Mouse (Mus musculus) adrenal gland, postnatal 10 days (tissue): Measurements from ENCODE around the gene Smarcd2. TPM values are rescaled to one million over a fixed set of nuclear protein-coding genes. Genes with fewer than 3 reads are reported as not detected.

Experiments used
- DNase-seq: peaks from one replicate; pipeline ENCODE4 v3.0.0; 2021; ENCODE audit warnings: mixed read lengths
- long read RNA-seq, 2 experiments: library from polyadenylated mRNA; stranded (forward); transcript quantifications; one replicate each; pipeline ENCODE4 v2.0.0; 2021
- total RNA-seq, 2 experiments: library from RNA; stranded (reverse); gene quantifications; 2 replicates each; pipeline ENCODE4 v1.2.3; 2021

Gene Smarcd2
- 10 to 100 TPM; 77.9 to 83.2 TPM for total RNA-seq
- long read RNA-seq, experiment 1, transcript Smarcd2-201 (13 exons, 2,747 nt): major isoform, 64 of 102 reads
- long read RNA-seq, experiment 1, partial matches to known transcripts: 19 of 102 reads
- long read RNA-seq, experiment 1, other reads (novel, unspliced or antisense): 15 of 102 reads
- long read RNA-seq, experiment 2, transcript Smarcd2-201 (13 exons, 2,747 nt): major isoform, 78 of 99 reads
- long read RNA-seq, experiment 2, transcript Smarcd2-203 (12 exons, 2,548 nt): minor isoform, 7 of 99 reads
- long read RNA-seq, experiment 2, partial matches to known transcripts: 2 of 99 reads
- long read RNA-seq, experiment 2, other reads (novel, unspliced or antisense): 12 of 99 reads

- peak; percentile 99 for DNase-seq
Observed at GRCm38 (mm10) chr11:106272644-106273310, at the start of gene Smarcd2. TSS of gene Smarcd2 (minus strand) at chr11:106272972.

- no peak for DNase-seq
Observed at GRCm38 (mm10) chr11:106318406-106319366, 45.9 kb upstream of the Smarcd2 start.

DNA sequence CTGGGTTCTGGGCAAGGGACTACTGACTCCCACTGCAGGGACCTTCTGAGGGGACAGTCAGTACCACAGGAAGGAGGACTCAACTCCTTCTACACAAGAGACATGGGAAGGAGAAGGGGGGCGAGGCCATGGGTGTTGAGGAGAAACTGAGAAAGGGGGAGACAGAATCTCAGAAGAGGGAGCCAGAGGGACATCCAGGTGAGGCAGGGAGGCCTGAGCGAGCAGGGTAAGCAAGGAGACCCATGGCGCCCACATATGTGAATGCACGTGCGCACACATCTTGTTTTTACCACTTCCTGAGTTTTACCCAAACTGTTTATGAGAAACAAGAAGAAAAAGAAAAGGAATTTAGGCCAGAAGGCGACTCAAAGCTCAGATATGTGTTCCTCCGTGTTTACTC lies 45.0 kb upstream of the Smarcd2 start:
- DNase-seq: no peak

GRCm38 (mm10) chr11:106316416-106316815 lies 43.6 kb upstream of the Smarcd2 start:
- DNase-seq: no peak

- DNase-seq: no peak
Observed at GRCm38 (mm10) chr11:106314333-106314812, 41.6 kb upstream of the Smarcd2 start, which contains the start of gene Cd79b. TSS of gene Cd79b (minus strand) at chr11:106314762.

GRCm38 (mm10) chr11:106313533-106313932 lies 40.8 kb upstream of the Smarcd2 start:
- no peak for DNase-seq

- DNase-seq: no peak
Observed at GRCm38 (mm10) chr11:106310123-106310522, 37.4 kb upstream of the Smarcd2 start.

GRCm38 (mm10) chr11:106308162-106308561 lies 35.4 kb upstream of the Smarcd2 start:
- DNase-seq: no peak

DNA sequence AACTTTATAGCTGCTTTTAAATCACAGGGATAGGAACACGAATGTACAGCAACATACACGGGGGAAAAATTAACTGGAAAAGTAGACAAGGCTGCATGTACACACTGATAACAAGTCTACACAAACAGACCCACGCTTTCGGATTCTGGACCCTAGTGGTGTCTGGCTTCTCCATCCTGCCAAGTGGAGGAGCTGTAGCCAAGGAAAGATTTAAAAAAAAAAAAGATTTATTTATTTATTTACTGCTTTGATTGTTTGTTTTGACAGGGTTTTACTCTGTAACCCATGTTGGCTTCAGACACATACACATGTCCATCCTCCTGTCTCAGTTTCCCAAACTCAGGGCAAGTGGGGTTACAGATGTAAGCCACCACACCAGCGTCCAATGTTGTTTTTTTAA lies 34.7 kb upstream of the Smarcd2 start:
- no peak for DNase-seq

- DNase-seq: no peak
Observed at GRCm38 (mm10) chr11:106306758-106307157, 34.0 kb upstream of the Smarcd2 start.

GRCm38 (mm10) chr11:106306065-106306385 lies 33.3 kb upstream of the Smarcd2 start:
- DNase-seq: no peak

GRCm38 (mm10) chr11:106305348-106306064 lies 32.7 kb upstream of the Smarcd2 start:
- no peak for DNase-seq

GRCm38 (mm10) chr11:106302634-106303033 lies 29.9 kb upstream of the Smarcd2 start:
- DNase-seq: peak; percentile 77

- DNase-seq: no peak
Observed at GRCm38 (mm10) chr11:106301765-106302164, 29.0 kb upstream of the Smarcd2 start, which contains the start of gene Gh. TSS of gene Gh (minus strand) at chr11:106301865.

GRCm38 (mm10) chr11:106291861-106292260 lies 19.1 kb upstream of the Smarcd2 start:
- no peak for DNase-seq

- no peak for DNase-seq
Observed at GRCm38 (mm10) chr11:106290376-106290775, 17.6 kb upstream of the Smarcd2 start.

DNA sequence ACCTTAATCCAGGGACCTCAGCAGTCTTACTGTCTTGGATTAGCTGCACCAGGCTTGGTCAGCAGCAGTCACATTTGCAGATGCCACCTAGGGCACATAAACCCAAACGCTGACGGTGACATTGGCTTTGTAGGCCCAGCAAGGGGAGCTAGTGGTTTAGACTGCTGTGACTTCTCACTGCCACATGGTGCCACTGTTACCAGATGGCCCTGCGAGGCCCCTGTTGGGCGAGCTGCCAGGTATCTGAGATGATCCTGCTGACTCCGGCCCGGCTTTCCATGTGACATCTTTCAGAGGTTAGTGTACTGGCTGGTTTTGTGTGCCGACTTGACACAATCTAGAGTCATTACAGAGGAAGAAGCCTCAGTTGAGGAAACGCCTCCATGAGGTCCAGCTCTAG lies 16.6 kb upstream of the Smarcd2 start:
- DNase-seq: peak; percentile 86

DNA sequence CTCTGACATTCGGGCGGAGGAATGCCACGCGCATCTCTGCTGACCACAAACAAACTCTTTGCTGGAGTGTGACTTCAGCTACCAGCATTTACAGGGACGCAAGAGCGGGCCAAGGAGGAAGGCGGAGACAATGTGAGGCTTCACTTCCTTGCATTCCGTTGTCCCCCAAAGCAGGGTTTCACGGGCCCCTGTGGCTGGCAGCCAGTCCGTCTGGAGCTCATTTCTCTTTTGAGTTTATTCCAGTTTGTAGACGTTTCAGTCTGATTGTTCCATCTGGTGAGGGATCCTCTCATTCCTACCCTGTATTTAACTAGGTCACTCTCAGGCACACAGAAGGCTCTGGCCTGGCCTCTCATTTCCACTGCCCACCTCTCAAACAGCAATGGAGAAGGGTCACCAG lies 14.2 kb upstream of the Smarcd2 start:
- DNase-seq: no peak

DNA sequence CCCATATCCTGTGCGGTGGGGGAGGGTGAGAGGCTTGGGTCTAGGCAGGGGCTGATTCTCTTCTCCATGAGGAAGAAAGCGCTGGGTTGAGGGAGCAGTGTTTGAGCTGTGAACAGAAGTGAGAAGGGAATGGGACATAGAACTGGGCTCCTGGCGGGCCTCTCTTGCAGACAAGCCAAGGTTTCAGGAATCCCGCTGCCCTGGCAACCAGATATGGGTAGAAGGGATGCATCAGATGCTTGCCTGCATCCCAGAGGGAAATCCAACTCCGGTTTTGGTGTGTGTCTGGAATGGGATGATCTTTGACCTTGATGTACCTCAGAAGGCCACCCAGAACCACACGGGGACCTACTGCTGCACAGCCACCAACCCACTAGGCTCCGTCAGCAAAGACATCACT lies 13.4 kb upstream of the Smarcd2 start:
- no peak for DNase-seq

DNA sequence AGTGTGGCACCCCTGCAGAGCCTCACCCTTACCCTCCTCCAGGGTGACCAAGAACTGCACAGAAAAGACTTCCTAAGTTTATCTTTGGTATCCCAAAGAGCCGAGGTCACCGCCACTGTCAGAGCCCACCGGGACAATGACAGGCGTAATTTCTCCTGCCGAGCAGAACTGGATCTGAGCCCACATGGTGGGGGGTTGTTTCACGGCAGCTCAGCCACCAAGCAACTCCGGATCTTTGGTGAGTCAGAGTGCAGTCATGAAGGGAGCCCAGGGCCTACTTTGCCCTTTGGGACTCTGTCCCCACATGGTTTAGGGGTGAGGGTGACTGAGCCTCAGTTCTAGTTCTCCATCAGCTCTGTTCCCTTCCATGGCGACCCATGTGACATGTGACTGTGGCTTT lies 11.4 kb upstream of the Smarcd2 start:
- DNase-seq: no peak

DNA sequence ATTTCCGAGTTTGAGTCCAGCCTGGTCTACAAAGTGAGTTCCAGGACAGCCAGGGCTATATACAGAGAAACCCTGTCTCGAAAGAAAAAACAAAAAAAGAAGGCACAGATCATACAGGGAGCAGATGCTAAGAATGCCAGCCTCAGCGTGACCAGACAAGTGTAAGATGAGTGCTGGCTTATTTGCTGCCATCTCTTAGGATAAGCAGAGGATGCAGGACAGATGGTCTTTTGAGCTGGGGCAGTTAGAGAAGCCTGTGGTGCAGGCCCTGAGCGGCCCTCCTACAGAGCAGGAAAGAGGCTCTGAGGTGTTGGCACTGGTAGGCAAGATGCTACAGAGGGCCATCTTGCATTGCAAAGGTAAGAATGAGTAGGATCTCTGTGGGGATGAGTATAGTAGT lies 10.6 kb upstream of the Smarcd2 start:
- no peak for DNase-seq

- no peak for DNase-seq
Observed at GRCm38 (mm10) chr11:106282452-106282851, 9.7 kb upstream of the Smarcd2 start.
